In genomic region chr2:73530487-73530886, GRCm38 (mm10) we compare ENCODE assay signal across 18 mouse cellular contexts. TPM values are rescaled to one million over a fixed set of nuclear protein-coding genes. Genes with fewer than 3 reads are reported as not detected.
A peak's percentile ranks its signal among the peaks of the same experiment; 100 is the strongest.
DNase-seq lines count a peak whose midpoint lies in the region; ATAC-seq and TF ChIP-seq lines count a peak whose summit lies in the region.
"Had no signal": no experiment of that assay in that cellular context is flagged by ENCODE, and none has a peak within 500 bp of the region (broad histone marks: within the 10 kb centered on the region; RNA-seq: fewer than 3 reads in every experiment).

No protein-coding gene starts in this region.

- peaks cover 7 to 16% of the 10 kb centered on the region in 2 experiments for H3K4me1 ChIP-seq in MEL (ENCODE audit: control insufficient read depth in 1 of 2, insufficient read depth in 2 of 2, low read length in 2 of 2)
- H3K4me1 ChIP-seq in erythroblast, embryonic 14.5 days (ENCODE audit: control insufficient read depth), result peaks cover 43% of the 10 kb centered on the region
- peaks cover 19% of the 10 kb centered on the region for H3K4me1 ChIP-seq in liver, embryonic 16.5 days (ENCODE audit: control insufficient read depth, low read depth, low read length)

- no peak for TF ChIP-seq CTCF in gastrocnemius, adult 2 months (IDR thresholded peaks at IDR 0.05)
- TF ChIP-seq CTCF in MEL (IDR thresholded peaks at IDR 0.05 in 2 of 3, conservative IDR thresholded peaks at IDR 0.05 in 1 of 3; ENCODE audit: control insufficient read depth in 1 of 3, insufficient read depth in 1 of 3, low read depth in 2 of 3, low read length in 3 of 3, poor library complexity in 1 of 3, severe bottlenecking in 1 of 3), result no peak

- TF ChIP-seq EP300 in MEL (IDR thresholded peaks at IDR 0.05; ENCODE audit: low read depth in 1 of 2, low read length in 2 of 2), result peak in 1 of 2 experiments; percentile 62; a peak in 3 of 4 replicates

- peak; percentile 47; the same call in 1 of the 2 replicates for ATAC-seq in liver, embryonic 16.5 days (ENCODE audit: low read depth)
- ATAC-seq: activated CD4-positive, CD25-positive, alpha-beta regulatory T cell, adult 4 months had no signal

- H3K36me3 ChIP-seq in MEL (ENCODE audit: control insufficient read depth in 1 of 2, insufficient read depth in 2 of 2, low read length in 2 of 2), result peaks cover 0 to 6% of the 10 kb centered on the region in 2 experiments; a peak in 2 of 4 replicates
- H3K36me3 ChIP-seq in erythroblast, embryonic 14.5 days (ENCODE audit: control insufficient read depth), result no peaks in the 10 kb centered on the region
- no peaks in the 10 kb centered on the region for H3K36me3 ChIP-seq in liver, embryonic 16.5 days (ENCODE audit: control insufficient read depth, insufficient read depth)

- 29% methylated on average over 5 of the region's 5 CpGs for WGBS in liver, embryonic 16.5 days (ENCODE audit: insufficient replicate concordance)

- no peak for DNase-seq in gastrocnemius, adult 2 months
- DNase-seq in gastrocnemius, postnatal 4 days (ENCODE audit: low spot score in 2 of 2), result no peak
- peak; percentile 36 for DNase-seq in MEL (ENCODE audit: low read depth, low spot score)
- DNase-seq in thymus, adult 18-20 months, result no peak
- DNase-seq in heart, postnatal 25 days (ENCODE audit: low spot score), result no peak
- DNase-seq in natural killer cell, adult 2 months (ENCODE audit: low spot score in 2 of 2), result no peak
- DNase-seq: cerebellum, postnatal 10 days; heart, adult 18-20 months; kidney, adult 11 months; kidney, postnatal 14 days; thymus, postnatal 25 days had no signal

- intact Hi-C loops in gastrocnemius, adult 2 months (cut with DNase I), result no loop called here
- intact Hi-C loops in heart, postnatal 25 days (cut with DNase I), result no loop called here

- H3K9ac ChIP-seq in MEL (ENCODE audit: control insufficient read depth, low read depth, low read length, poor library complexity, severe bottlenecking), result peak overlapping the region; percentile 93; the same call in 1 of the 2 replicates
- H3K9ac ChIP-seq in liver, embryonic 16.5 days (ENCODE audit: low read depth, low read length), result no peak overlapping the region
- H3K9ac ChIP-seq: forebrain, embryonic 13.5 days had no signal

- H3K4me2 ChIP-seq in liver, embryonic 16.5 days (ENCODE audit: low read depth, low read length), result peak overlapping the region; percentile 86; the same call in 1 of the 2 replicates

- TF ChIP-seq POLR2A in MEL (IDR thresholded peaks at IDR 0.05; ENCODE audit: control insufficient read depth in 1 of 2, insufficient read depth in 1 of 2, low read depth in 1 of 2, low read length in 2 of 2, poor library complexity in 1 of 2), result no peak

- no peak for TF ChIP-seq RAD21 in MEL (IDR thresholded peaks at IDR 0.05; ENCODE audit: low read depth, low read length)

- no peak overlapping the region for H3K4me3 ChIP-seq in gastrocnemius, adult 2 months
- H3K4me3 ChIP-seq in MEL (ENCODE audit: control insufficient read depth in 1 of 2, insufficient read depth in 1 of 2, low read depth in 2 of 2, low read length in 2 of 2), result peak overlapping the region in 1 of 2 experiments; percentile 66; a peak in 2 of 4 replicates
- peak overlapping the region; percentile 43 for H3K4me3 ChIP-seq in erythroblast, embryonic 14.5 days (replicated peaks)
- H3K4me3 ChIP-seq in liver, embryonic 16.5 days (ENCODE audit: low read depth, low read length), result no peak overlapping the region

- H3K27me3 ChIP-seq in MEL (ENCODE audit: control insufficient read depth in 1 of 2, insufficient read depth in 2 of 2, low read length in 2 of 2), result no peaks in the 10 kb centered on the region
- peaks cover 37% of the 10 kb centered on the region for H3K27me3 ChIP-seq in erythroblast, embryonic 14.5 days (ENCODE audit: control insufficient read depth)
- peaks cover 21% of the 10 kb centered on the region for H3K27me3 ChIP-seq in liver, embryonic 16.5 days (ENCODE audit: control insufficient read depth, insufficient read depth, low read depth, low read length)
- H3K27me3 ChIP-seq: Patski had no signal

- H3K79me2 ChIP-seq in MEL (ENCODE audit: control insufficient read depth, insufficient read depth, low read length, poor library complexity), result peaks cover 8% of the 10 kb centered on the region

- no peaks in the 10 kb centered on the region for H3K9me3 ChIP-seq in MEL (replicated peaks; ENCODE audit: insufficient read depth, low read length)
- no peaks in the 10 kb centered on the region for H3K9me3 ChIP-seq in erythroblast, embryonic 14.5 days (ENCODE audit: control insufficient read depth, low read length)
- no peaks in the 10 kb centered on the region for H3K9me3 ChIP-seq in liver, embryonic 16.5 days (replicated peaks; ENCODE audit: control insufficient read depth, low read length)
- H3K9me3 ChIP-seq: forebrain, embryonic 13.5 days; limb, embryonic 10.5 days had no signal

- peak overlapping the region; percentile 93; the same call in 1 of the 2 replicates for H3K27ac ChIP-seq in gastrocnemius, adult 2 months
- H3K27ac ChIP-seq in MEL (ENCODE audit: control insufficient read depth, low read depth, low read length), result no peak overlapping the region
- no peak overlapping the region for H3K27ac ChIP-seq in liver, embryonic 16.5 days (ENCODE audit: low read length)
- H3K27ac ChIP-seq: forebrain, embryonic 13.5 days had no signal

TF ChIP-seq in MEL, 35 proteins besides CTCF, POLR2A, EP300 and RAD21:
- TF ChIP-seq TAL1 (IDR thresholded peaks at IDR 0.05; ENCODE audit: low read length) (peak; percentile 40), E2F4 (IDR thresholded peaks at IDR 0.05; ENCODE audit: borderline replicate concordance, low read depth, low read length) (no peak), TCF12 (IDR thresholded peaks at IDR 0.05; ENCODE audit: low read depth, low read length) (peak; percentile 28; the same call in 1 of the 2 replicates), GATA1 (IDR thresholded peaks at IDR 0.05; ENCODE audit: low read depth, low read length) (peak; percentile 18; the same call in 1 of the 2 replicates), POLR2AphosphoS2 (IDR thresholded peaks at IDR 0.05; ENCODE audit: low read length) (no peak)

RNA-seq across cellular contexts. Expression of gene Wipf1, which starts 1.0 kb away (rescaled TPM):
- total RNA-seq in gastrocnemius, adult 2 months (2021), result 10 to 100 TPM in 1 of 2 experiments, 1 to 10 TPM in 1; 7.0 to 11.7 TPM
- 10 to 100 TPM; 33.2 to 41.1 TPM for total RNA-seq in gastrocnemius, postnatal 4 days (2021)
- total RNA-seq in MEL (2012; rRNA removed), result 5.2 and 7.8 TPM in 2 replicates
- polyA plus RNA-seq in MEL (2012; ENCODE audit: insufficient read depth in 1 of 2, insufficient read length in 2 of 2, low read depth in 1 of 2, low replicate concordance in 2 of 2, missing spikeins in 1 of 2), result 10 to 100 TPM; 27.1 to 83.9 TPM
- 1.1 and 1.7 TPM in 2 replicates for polyA plus RNA-seq in erythroblast, embryonic 14.5 days (2012)
- 3.2 and 4.1 TPM in 2 replicates for polyA plus RNA-seq in liver, embryonic 16.5 days (2015; fragmentation: Nextera tagmentation; extraction: Ambion mirVana)
- total RNA-seq in heart, postnatal 25 days (2021), result 10 to 100 TPM; 14.0 to 16.7 TPM

RNA-seq across cellular contexts. Expression of gene Chrna1, which starts 49.7 kb away (rescaled TPM):
- 1 to 10 TPM; 4.5 to 6.2 TPM for total RNA-seq in gastrocnemius, adult 2 months (2021)
- total RNA-seq in gastrocnemius, postnatal 4 days (2021), result 10 to 100 TPM; 48.3 to 50.8 TPM
- total RNA-seq in MEL (2012; rRNA removed), result 0.12 and 0.29 TPM in 2 replicates
- polyA plus RNA-seq in MEL (2012; ENCODE audit: insufficient read depth in 1 of 2, insufficient read length in 2 of 2, low read depth in 1 of 2, low replicate concordance in 2 of 2, missing spikeins in 1 of 2), result not detected
- not detected in 2 replicates for polyA plus RNA-seq in erythroblast, embryonic 14.5 days (2012)
- polyA plus RNA-seq in liver, embryonic 16.5 days (2015; fragmentation: Nextera tagmentation; extraction: Ambion mirVana), result 0.20 and 0.26 TPM in 2 replicates
- total RNA-seq in heart, postnatal 25 days (2021), result under 1 TPM in 1 of 2 experiments, not detected in 1; 0.06 TPM
- polyA plus RNA-seq: activated CD4-positive, CD25-positive, alpha-beta regulatory T cell, adult 4 months; macrophage had no signal

Comparison
In these comparisons a context has a peak if more than half of its experiments do, and no peak if none do; other contexts are left out.
1. RNA of gene Chrna1, which starts 49.7 kb away (total RNA-seq): 48.3 to 50.8 TPM in gastrocnemius, postnatal 4 days; 4.5 to 6.2 TPM in gastrocnemius, adult 2 months, 0.12 to 0.29 TPM in MEL and 0.06 TPM in heart, postnatal 25 days; every median in the first group is over 4 times any median in the second.